Mouse (Mus musculus): Measurements from ENCODE around the gene Lama5. TPM values are rescaled to one million over a fixed set of nuclear protein-coding genes. Genes with fewer than 3 reads are reported as not detected.

The Lama5 gene
- 21.6 and 22.5 TPM in 2 replicates for polyA plus RNA-seq (2015; fragmentation: Nextera tagmentation; extraction: Ambion mirVana)

GRCm38 (mm10) chr2:180225762-180226378 lies at the start of gene Lama5:
TSS of gene Lama5 (minus strand) at chr2:180225859.
- H3K4me3 ChIP-seq, result peak within 1 kb of the TSS; percentile 72
- WGBS, result 3% methylated on average over 37 of the region's 37 CpGs
- H3K36me3 ChIP-seq, result peaks cover 3% of the 10 kb centered on the region; the same call in 1 of the 2 replicates
- H3K9me3 ChIP-seq, result no peaks in the 10 kb centered on the region
- H3K4me2 ChIP-seq, result peak within 1 kb of the TSS; percentile 81
- peak within 1 kb of the TSS; percentile 86 for H3K9ac ChIP-seq
- peak within 1 kb of the TSS; percentile 66 for H3K27ac ChIP-seq (replicated peaks)
- H3K27me3 ChIP-seq (replicated peaks), result peaks cover 35% of the 10 kb centered on the region
- peaks cover 79% of the 10 kb centered on the region for H3K4me1 ChIP-seq
- ATAC-seq (ENCODE audit: extremely low read depth, insufficient number of reproducible peaks, low FRiP score, low TSS enrichment), result peak; percentile 44; the same call in 1 of the 2 replicates

GRCm38 (mm10) chr2:180274523-180274922 lies 48.9 kb upstream of the Lama5 start:
- Histone ChIP-seq H3K27me3 (replicated peaks) (no peaks in the 10 kb centered on the region), H3K4me1 (peaks cover 62% of the 10 kb centered on the region), H3K4me3 (0 out of 2 replicates have a peak overlapping the region, but pooled peaks have one; percentile 39), H3K36me3 (peaks cover 15% of the 10 kb centered on the region), H3K9ac (no peak overlapping the region), H3K9me3 (no peaks in the 10 kb centered on the region), H3K4me2 (no peak overlapping the region), H3K27ac (replicated peaks) (no peak overlapping the region)
- no peak for ATAC-seq (ENCODE audit: extremely low read depth, insufficient number of reproducible peaks, low FRiP score, low TSS enrichment)
- WGBS, result 75% methylated on average over 2 of the region's 2 CpGs

- peak within 1 kb of the TSS; percentile 98 for H3K9ac ChIP-seq
- peak within 1 kb of the TSS; percentile 91 for H3K4me3 ChIP-seq
- peak within 1 kb of the TSS; percentile 63 for H3K27ac ChIP-seq (replicated peaks)
- peak within 1 kb of the TSS; percentile 97 for H3K4me2 ChIP-seq
- ATAC-seq (ENCODE audit: extremely low read depth, insufficient number of reproducible peaks, low FRiP score, low TSS enrichment), result peak; percentile 86
- peaks cover 63% of the 10 kb centered on the region for H3K4me1 ChIP-seq
- H3K36me3 ChIP-seq, result peaks cover 24% of the 10 kb centered on the region
- H3K27me3 ChIP-seq (replicated peaks), result no peaks in the 10 kb centered on the region
- 6% methylated on average over 68 of the region's 68 CpGs for WGBS
- no peaks in the 10 kb centered on the region for H3K9me3 ChIP-seq
Measured at GRCm38 (mm10) chr2:180273394-180274244, 48.0 kb upstream of the Lama5 start, which contains the start of gene Cables2. TSS of gene Cables2 (minus strand) at chr2:180273496.

- H3K36me3 ChIP-seq, result peaks cover 31% of the 10 kb centered on the region
- H3K27ac ChIP-seq (replicated peaks), result peak overlapping the region; percentile 63
- 0% methylated on average over 19 of the region's 37 CpGs for WGBS
- peak overlapping the region; percentile 98 for H3K9ac ChIP-seq
- peak overlapping the region; percentile 91 for H3K4me3 ChIP-seq
- H3K9me3 ChIP-seq, result no peaks in the 10 kb centered on the region
- ATAC-seq (ENCODE audit: extremely low read depth, insufficient number of reproducible peaks, low FRiP score, low TSS enrichment), result peak; percentile 21
- peaks cover 62% of the 10 kb centered on the region for H3K4me1 ChIP-seq
- H3K27me3 ChIP-seq (replicated peaks), result no peaks in the 10 kb centered on the region
- peak overlapping the region; percentile 97 for H3K4me2 ChIP-seq
Measured at GRCm38 (mm10) chr2:180272884-180273321, 47.2 kb upstream of the Lama5 start.

GRCm38 (mm10) chr2:180271804-180272395 lies 46.2 kb upstream of the Lama5 start:
- H3K4me3 ChIP-seq, result peak overlapping the region; percentile 91
- peaks cover 39% of the 10 kb centered on the region for H3K36me3 ChIP-seq
- peak overlapping the region; percentile 97 for H3K4me2 ChIP-seq

GRCm38 (mm10) chr2:180270537-180271255 lies 45.0 kb upstream of the Lama5 start:
- H3K9me3 ChIP-seq, result no peaks in the 10 kb centered on the region
- peaks cover 51% of the 10 kb centered on the region for H3K36me3 ChIP-seq
- no peak overlapping the region for H3K27ac ChIP-seq (replicated peaks)
- no peak overlapping the region for H3K4me2 ChIP-seq
- peak overlapping the region; percentile 98 for H3K9ac ChIP-seq
- no peaks in the 10 kb centered on the region for H3K27me3 ChIP-seq (replicated peaks)
- peaks cover 42% of the 10 kb centered on the region for H3K4me1 ChIP-seq
- no peak overlapping the region for H3K4me3 ChIP-seq
- 58% methylated on average over 7 of the region's 7 CpGs for WGBS
- ATAC-seq (ENCODE audit: extremely low read depth, insufficient number of reproducible peaks, low FRiP score, low TSS enrichment), result no peak

More at GRCm38 (mm10) chr2:180271804-180272395, 46.2 kb upstream of the Lama5 start:
- H3K9ac ChIP-seq, result peak overlapping the region; percentile 98
- no peak for ATAC-seq (ENCODE audit: extremely low read depth, insufficient number of reproducible peaks, low FRiP score, low TSS enrichment)
- H3K27me3 ChIP-seq (replicated peaks), result no peaks in the 10 kb centered on the region
- H3K27ac ChIP-seq (replicated peaks), result no peak overlapping the region
- no peaks in the 10 kb centered on the region for H3K9me3 ChIP-seq
- peaks cover 52% of the 10 kb centered on the region for H3K4me1 ChIP-seq
- WGBS, result 65% methylated on average over 5 of the region's 5 CpGs

GRCm38 (mm10) chr2:180269329-180269728 lies 43.7 kb upstream of the Lama5 start:
- H3K4me3 ChIP-seq, result no peak overlapping the region
- 85% methylated on average over 10 of the region's 10 CpGs for WGBS
- no peak overlapping the region for H3K27ac ChIP-seq (replicated peaks)
- ATAC-seq (ENCODE audit: extremely low read depth, insufficient number of reproducible peaks, low FRiP score, low TSS enrichment), result no peak
- H3K36me3 ChIP-seq, result peaks cover 56% of the 10 kb centered on the region
- no peak overlapping the region for H3K4me2 ChIP-seq
- no peaks in the 10 kb centered on the region for H3K27me3 ChIP-seq (replicated peaks)
- H3K9me3 ChIP-seq, result no peaks in the 10 kb centered on the region
- peaks cover 38% of the 10 kb centered on the region for H3K4me1 ChIP-seq
- H3K9ac ChIP-seq, result no peak overlapping the region

GRCm38 (mm10) chr2:180267955-180268354 lies 42.3 kb upstream of the Lama5 start:
- H3K9me3 ChIP-seq, result no peaks in the 10 kb centered on the region
- 68% methylated on average over 2 of the region's 2 CpGs for WGBS
- H3K4me3 ChIP-seq, result no peak overlapping the region
- no peaks in the 10 kb centered on the region for H3K27me3 ChIP-seq (replicated peaks)
- H3K4me1 ChIP-seq, result peaks cover 35% of the 10 kb centered on the region
- no peak overlapping the region for H3K9ac ChIP-seq
- peaks cover 70% of the 10 kb centered on the region for H3K36me3 ChIP-seq
- no peak overlapping the region for H3K27ac ChIP-seq (replicated peaks)
- no peak overlapping the region for H3K4me2 ChIP-seq
- ATAC-seq (ENCODE audit: extremely low read depth, insufficient number of reproducible peaks, low FRiP score, low TSS enrichment), result no peak

- Histone ChIP-seq H3K36me3 (peaks cover 89% of the 10 kb centered on the region), H3K4me2 (no peak overlapping the region), H3K4me1 (peaks cover 21% of the 10 kb centered on the region), H3K4me3 (no peak overlapping the region), H3K27me3 (replicated peaks) (no peaks in the 10 kb centered on the region), H3K9ac (peak overlapping the region; percentile 29; the same call in 1 of the 2 replicates), H3K9me3 (no peaks in the 10 kb centered on the region), H3K27ac (replicated peaks) (peak overlapping the region; percentile 46)
- WGBS, result 72% methylated on average over 10 of the region's 10 CpGs
- no peak for ATAC-seq (ENCODE audit: extremely low read depth, insufficient number of reproducible peaks, low FRiP score, low TSS enrichment)
Measured at GRCm38 (mm10) chr2:180262891-180263290, 37.2 kb upstream of the Lama5 start.

- ATAC-seq (ENCODE audit: extremely low read depth, insufficient number of reproducible peaks, low FRiP score, low TSS enrichment), result peak; percentile 15; the same call in 1 of the 2 replicates
- peak overlapping the region; percentile 46; the same call in 1 of the 2 replicates for H3K27ac ChIP-seq (replicated peaks)
Measured at GRCm38 (mm10) chr2:180262441-180262840, 36.8 kb upstream of the Lama5 start.

More at GRCm38 (mm10) chr2:180262441-180262840, 36.8 kb upstream of the Lama5 start:
- H3K9me3 ChIP-seq, result no peaks in the 10 kb centered on the region
- no peak overlapping the region for H3K9ac ChIP-seq
- 52% methylated on average over 3 of the region's 3 CpGs for WGBS
- H3K4me2 ChIP-seq, result no peak overlapping the region
- H3K4me3 ChIP-seq, result no peak overlapping the region
- peaks cover 25% of the 10 kb centered on the region for H3K4me1 ChIP-seq
- no peaks in the 10 kb centered on the region for H3K27me3 ChIP-seq (replicated peaks)
- peaks cover 87% of the 10 kb centered on the region for H3K36me3 ChIP-seq

Measured in heart, embryonic 13.5 days (tissue).